Mouse (Mus musculus): ENCODE data around the gene Igsf9b.

GRCm38 (mm10) chr9:27321267-27321666 lies 22.3 kb downstream of the Igsf9b start:
- TF ChIP-seq CTCF (IDR thresholded peaks at IDR 0.05; ENCODE audit: low read depth, low read length), result no peak
- TF ChIP-seq POLR2A (IDR thresholded peaks at IDR 0.05; ENCODE audit: borderline replicate concordance, low read depth, low read length), result no peak
